Mouse (Mus musculus): ENCODE results near the gene Irgc1.

GRCm38 (mm10) chr7:24479685-24480084 is 27.6 kb upstream of the Irgc1 start:
- no peak for TF ChIP-seq CTCF (IDR thresholded peaks at IDR 0.05; ENCODE audit: low read depth, low read length)
- no peak for TF ChIP-seq POLR2A (IDR thresholded peaks at IDR 0.05; ENCODE audit: insufficient read depth, low read length)
- no peak for TF ChIP-seq EP300 (IDR thresholded peaks at IDR 0.05; ENCODE audit: insufficient read depth, low read depth, low read length)

Measured in ES-Bruce4 (cell line).